Mouse (Mus musculus) megakaryocyte, embryonic 14.5 days (primary cell): ENCODE measurements at regions not wholly inside any gene's neighbourhood (a gene's known extent, or its start where the extent isn't known, plus 50 kb on each side); places are given as distances from the start of the nearest gene placed in this dataset.

ENCODE experiments used
- H3K27me3 ChIP-seq: replicated peaks from 2 replicates; pipeline ENCODE3; 2012; ENCODE audit warnings: inconsistent platforms
- H3K36me3 ChIP-seq: replicated peaks from 2 replicates; pipeline ENCODE3; 2012; ENCODE audit warnings: low read length, inconsistent platforms, mixed read lengths
- H3K4me1 ChIP-seq: 2 replicates; pipeline ENCODE4 v1.6.1; 2012; ENCODE audit warnings: inconsistent platforms
- H3K4me3 ChIP-seq: replicated peaks from 2 replicates; pipeline ENCODE3; 2012; ENCODE audit warnings: moderate library complexity, mild to moderate bottlenecking, inconsistent platforms
- H3K9me3 ChIP-seq: 2 replicates; pipeline ENCODE4 v1.6.1; 2012; ENCODE audit warnings: inconsistent platforms
- FLI1 ChIP-seq: IDR thresholded peaks from 2 replicates; pipeline ENCODE4 v1.6.1; 2012; ENCODE audit warnings: low read length, inconsistent platforms, mixed read lengths
- GATA1 ChIP-seq: IDR thresholded peaks from 3 replicates; pipeline ENCODE4 v1.6.1; 2012; ENCODE audit warnings: mixed read lengths, low read length, inconsistent platforms, borderline replicate concordance

- Histone ChIP-seq H3K4me1 (no peaks in the 10 kb centered on the region), H3K9me3 (peaks cover 59% of the 10 kb centered on the region), H3K27me3 (no peaks in the 10 kb centered on the region), H3K4me3 (no peak overlapping the region), H3K36me3 (no peaks in the 10 kb centered on the region)
- no peak for TF ChIP-seq FLI1
- TF ChIP-seq GATA1 = no peak
Measured at GRCm38 (mm10) chr7:36420741-36421140, 277.2 kb upstream of the Tshz3 start.

GRCm38 (mm10) chr7:36449181-36449915 lies 248.6 kb upstream of the Tshz3 start:
- Histone ChIP-seq H3K4me3 (peak overlapping the region; percentile 19), H3K9me3 (peaks cover 58% of the 10 kb centered on the region), H3K4me1 (no peaks in the 10 kb centered on the region), H3K27me3 (no peaks in the 10 kb centered on the region), H3K36me3 (no peaks in the 10 kb centered on the region)
- no peak for TF ChIP-seq FLI1
- TF ChIP-seq GATA1 = no peak

GRCm38 (mm10) chr7:36453816-36454215 lies 244.1 kb upstream of the Tshz3 start:
- H3K36me3 ChIP-seq = no peaks in the 10 kb centered on the region
- no peak for TF ChIP-seq FLI1
- TF ChIP-seq GATA1 = no peak
- H3K27me3 ChIP-seq = no peaks in the 10 kb centered on the region
- H3K4me3 ChIP-seq = no peak overlapping the region
- H3K9me3 ChIP-seq = peaks cover 41% of the 10 kb centered on the region
- no peaks in the 10 kb centered on the region for H3K4me1 ChIP-seq

- TF ChIP-seq FLI1 = no peak
- TF ChIP-seq GATA1 = no peak
Measured at GRCm38 (mm10) chr7:36456080-36456479, 241.8 kb upstream of the Tshz3 start.

GRCm38 (mm10) chr7:36462422-36462833 lies 235.5 kb upstream of the Tshz3 start:
- no peak for TF ChIP-seq FLI1
- no peak for TF ChIP-seq GATA1
- H3K4me3 ChIP-seq = no peak overlapping the region
- H3K4me1 ChIP-seq = no peaks in the 10 kb centered on the region
- H3K36me3 ChIP-seq = no peaks in the 10 kb centered on the region
- H3K27me3 ChIP-seq = no peaks in the 10 kb centered on the region
- H3K9me3 ChIP-seq = peaks cover 41% of the 10 kb centered on the region

More at GRCm38 (mm10) chr7:36456080-36456479, 241.8 kb upstream of the Tshz3 start:
- H3K9me3 ChIP-seq = peaks cover 48% of the 10 kb centered on the region
- no peaks in the 10 kb centered on the region for H3K4me1 ChIP-seq
- no peak overlapping the region for H3K4me3 ChIP-seq
- H3K36me3 ChIP-seq = no peaks in the 10 kb centered on the region
- no peaks in the 10 kb centered on the region for H3K27me3 ChIP-seq

GRCm38 (mm10) chr7:36469386-36469785 lies 228.5 kb upstream of the Tshz3 start:
- Histone ChIP-seq H3K4me3 (no peak overlapping the region), H3K36me3 (no peaks in the 10 kb centered on the region), H3K4me1 (no peaks in the 10 kb centered on the region), H3K27me3 (no peaks in the 10 kb centered on the region), H3K9me3 (peaks cover 29% of the 10 kb centered on the region)
- TF ChIP-seq GATA1 (no peak), FLI1 (no peak)

- H3K27me3 ChIP-seq = no peaks in the 10 kb centered on the region
- no peaks in the 10 kb centered on the region for H3K4me1 ChIP-seq
- no peak overlapping the region for H3K4me3 ChIP-seq
- H3K9me3 ChIP-seq = peaks cover 43% of the 10 kb centered on the region
- H3K36me3 ChIP-seq = no peaks in the 10 kb centered on the region
- TF ChIP-seq GATA1 (no peak), FLI1 (no peak)
Measured at GRCm38 (mm10) chr7:36473532-36473931, 224.4 kb upstream of the Tshz3 start.

- Histone ChIP-seq H3K4me3 (no peak overlapping the region), H3K4me1 (no peaks in the 10 kb centered on the region), H3K9me3 (peaks cover 32% of the 10 kb centered on the region), H3K36me3 (no peaks in the 10 kb centered on the region), H3K27me3 (no peaks in the 10 kb centered on the region)
- TF ChIP-seq GATA1 = no peak
- TF ChIP-seq FLI1 = no peak
Measured at GRCm38 (mm10) chr7:36476434-36476833, 221.5 kb upstream of the Tshz3 start.

- Histone ChIP-seq H3K4me1 (no peaks in the 10 kb centered on the region), H3K36me3 (no peaks in the 10 kb centered on the region), H3K4me3 (no peak overlapping the region), H3K27me3 (no peaks in the 10 kb centered on the region), H3K9me3 (peaks cover 30% of the 10 kb centered on the region)
- TF ChIP-seq GATA1 = no peak
- no peak for TF ChIP-seq FLI1
Measured at GRCm38 (mm10) chr7:36476851-36477644, 220.9 kb upstream of the Tshz3 start.

- peak overlapping the region; percentile 9 for H3K4me3 ChIP-seq
- TF ChIP-seq FLI1 (no peak), GATA1 (no peak)
- H3K4me1 ChIP-seq = no peaks in the 10 kb centered on the region
- H3K36me3 ChIP-seq = no peaks in the 10 kb centered on the region
- no peaks in the 10 kb centered on the region for H3K27me3 ChIP-seq
- peaks cover 60% of the 10 kb centered on the region for H3K9me3 ChIP-seq
Measured at GRCm38 (mm10) chr7:36488155-36488554, 209.8 kb upstream of the Tshz3 start.
